Mouse (Mus musculus): ENCODE results near the gene Zfp341.

Zfp341 gene

DNA sequence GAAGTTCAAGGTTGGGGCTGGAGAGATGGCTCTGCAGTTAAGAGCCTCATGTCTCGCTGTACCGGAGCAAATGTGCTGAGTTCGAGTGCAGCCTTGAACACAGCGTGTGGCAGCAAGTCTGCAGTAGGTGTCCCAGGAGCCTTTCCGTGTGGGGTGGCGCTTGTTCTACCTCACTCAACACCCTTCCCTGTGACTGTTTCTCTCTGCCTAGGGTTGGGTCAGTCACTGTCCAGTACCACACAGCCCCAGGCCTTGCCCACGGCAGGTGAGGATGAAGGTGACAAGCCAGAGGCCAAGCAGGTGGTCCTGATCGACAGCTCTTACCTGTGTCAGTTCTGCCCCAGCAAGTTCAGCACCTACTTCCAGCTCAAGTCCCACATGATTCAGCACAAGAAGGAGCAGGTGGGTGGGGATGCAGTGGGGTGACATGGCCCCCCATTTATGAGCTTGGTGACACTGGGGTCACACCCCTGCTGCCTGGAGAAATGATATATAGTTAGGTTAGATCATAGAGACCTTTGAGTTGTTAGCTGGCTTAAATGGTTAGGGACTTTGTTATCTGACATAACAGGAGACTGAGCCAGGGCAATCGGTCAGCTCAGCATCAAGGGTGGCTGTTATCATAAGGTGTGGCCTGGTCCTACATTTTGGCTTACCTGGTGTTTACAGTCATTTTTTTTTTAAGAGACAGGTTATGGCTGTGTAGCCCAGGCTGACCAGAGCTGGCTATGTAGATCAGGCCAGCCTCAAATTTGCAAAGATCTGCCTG, 21.0 kb downstream of the Zfp341 start:
- no peak for DNase-seq (ENCODE audit: low read depth, low spot score)

DNA sequence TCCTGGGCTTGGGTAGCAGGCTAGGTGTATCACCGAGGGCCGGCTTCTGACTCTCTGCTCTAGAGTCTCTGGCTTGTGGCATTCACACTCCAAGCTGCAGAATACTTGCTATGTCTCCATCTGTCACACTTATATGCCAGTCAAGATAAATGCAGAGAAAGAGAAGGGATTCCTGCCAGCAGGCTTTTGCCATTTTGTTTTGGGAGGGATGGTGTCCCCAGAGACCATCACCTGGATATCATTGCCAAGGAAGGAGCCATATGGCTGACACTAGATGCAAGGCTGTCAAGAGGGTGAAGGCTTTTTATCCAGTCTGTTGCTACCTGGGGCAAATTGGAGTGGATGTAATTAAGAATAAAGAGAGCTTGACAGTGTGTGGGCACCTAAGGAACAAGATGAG, 22.7 kb downstream of the Zfp341 start:
- DNase-seq (ENCODE audit: low read depth, low spot score), result no peak

DNA sequence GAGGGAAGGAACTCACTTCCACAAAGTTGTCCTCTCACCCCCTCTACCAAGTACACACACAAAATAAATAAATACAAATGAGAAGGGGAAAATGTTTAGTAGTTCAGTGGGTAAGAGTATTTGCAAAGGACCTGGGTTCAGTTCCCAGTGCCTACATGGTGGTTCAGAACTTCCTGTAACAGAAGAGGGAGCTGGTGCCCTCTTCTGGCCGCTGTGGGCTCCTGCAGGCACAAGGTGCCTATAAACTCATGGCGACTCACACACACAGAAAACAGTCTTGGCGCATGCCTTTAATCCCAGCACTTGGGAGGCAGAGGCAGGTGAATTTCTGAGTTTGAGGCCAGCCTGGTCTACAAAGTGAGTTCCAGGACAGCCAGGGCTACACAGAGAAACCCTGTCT, 25.4 kb downstream of the Zfp341 start:
- no peak for DNase-seq (ENCODE audit: low read depth, low spot score)

DNA sequence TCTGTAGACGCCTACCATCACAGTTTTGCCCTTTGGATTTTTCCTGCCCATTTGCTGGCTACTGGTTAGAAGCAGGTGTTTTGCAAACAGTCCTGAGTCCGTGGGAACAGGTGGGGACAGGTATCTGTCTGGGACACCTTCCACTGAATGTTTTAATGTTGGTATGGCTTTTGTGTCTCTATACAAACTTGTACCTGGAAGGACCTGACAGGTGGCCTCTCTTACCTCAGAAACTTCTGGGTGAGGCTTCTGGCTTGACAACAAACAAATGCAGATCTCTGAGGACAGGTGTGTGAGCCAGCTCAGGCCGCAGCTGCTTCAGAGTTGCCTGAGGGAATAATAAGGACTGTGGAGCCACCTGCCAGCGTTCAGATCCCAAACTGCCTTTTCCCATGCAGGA, 26.0 kb downstream of the Zfp341 start:
- DNase-seq (ENCODE audit: low read depth, low spot score), result no peak

DNA sequence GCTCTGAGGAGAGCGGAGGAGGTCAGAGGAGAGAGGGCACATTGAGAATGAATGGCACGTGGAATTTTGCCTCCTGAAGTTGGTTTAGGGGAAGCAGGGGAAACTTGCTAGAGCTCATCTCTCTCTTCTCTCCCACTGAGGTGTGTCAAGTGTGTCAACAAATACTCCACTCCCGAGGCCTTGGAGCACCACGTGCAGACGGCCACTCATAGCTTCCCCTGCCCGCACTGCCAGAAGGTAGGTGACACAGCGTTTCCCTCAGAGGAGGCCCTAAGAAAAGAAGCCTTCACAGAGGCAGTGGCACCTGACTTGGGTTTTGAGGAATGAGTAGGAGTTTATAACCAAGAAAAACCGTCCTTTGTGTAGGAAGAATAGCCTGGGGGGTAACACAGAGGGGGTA, 28.1 kb downstream of the Zfp341 start:
- no peak for DNase-seq (ENCODE audit: low read depth, low spot score)

DNA sequence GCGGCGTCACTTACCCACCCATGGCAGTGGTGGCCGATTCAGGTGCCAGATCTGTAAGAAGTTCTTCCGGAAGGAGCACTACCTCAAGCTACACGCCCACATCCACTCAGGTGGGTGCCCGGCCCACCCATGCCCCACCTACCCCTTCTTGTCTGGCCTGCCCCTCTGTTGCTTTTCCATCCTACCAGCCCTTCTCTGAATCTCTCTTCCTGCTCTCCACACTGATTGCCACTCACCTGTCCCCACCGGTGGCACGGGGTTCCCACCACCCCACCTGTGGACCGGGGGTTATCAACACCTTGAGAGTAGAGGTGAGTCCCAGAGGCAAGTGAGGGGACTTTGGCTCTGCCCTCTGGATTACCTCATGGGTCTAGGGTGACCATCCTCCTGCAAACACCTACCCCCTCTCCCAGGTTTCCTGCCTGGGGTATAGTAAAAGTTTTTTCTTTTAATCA, 28.9 kb downstream of the Zfp341 start:
- DNase-seq (ENCODE audit: low read depth, low spot score), result no peak

DNA sequence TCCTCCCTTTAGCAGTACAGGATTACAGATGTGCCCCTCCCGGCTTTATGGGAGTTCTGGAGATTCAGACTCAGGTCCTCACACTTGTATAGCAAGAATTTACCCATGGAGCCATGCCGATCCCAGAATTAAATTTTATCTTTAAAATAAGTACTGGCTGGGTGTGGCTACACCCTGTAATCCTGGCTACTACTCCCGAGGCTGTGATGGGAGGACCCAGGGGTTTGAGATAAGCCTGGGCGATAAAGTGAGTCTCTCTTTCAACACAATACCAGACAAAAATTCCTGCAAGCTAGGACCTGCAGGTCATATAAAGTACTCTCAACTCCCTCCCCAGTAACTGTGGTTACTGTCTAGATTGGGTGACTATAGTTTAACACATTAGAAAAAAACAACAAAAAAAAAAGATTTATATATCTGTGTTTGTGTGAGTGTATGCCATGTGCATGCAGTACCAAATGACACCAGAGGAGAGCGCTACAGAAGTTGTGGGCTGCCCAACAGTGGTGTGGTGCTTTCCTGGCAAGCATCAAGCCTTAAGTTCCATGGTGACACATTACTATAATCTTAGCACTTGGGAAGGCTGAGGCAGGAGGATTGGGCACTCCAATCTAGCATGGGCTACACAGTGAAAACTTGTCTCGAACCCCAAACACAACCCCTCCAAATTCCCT, 29.8 kb downstream of the Zfp341 start:
- no peak for DNase-seq (ENCODE audit: low read depth, low spot score)

DNA sequence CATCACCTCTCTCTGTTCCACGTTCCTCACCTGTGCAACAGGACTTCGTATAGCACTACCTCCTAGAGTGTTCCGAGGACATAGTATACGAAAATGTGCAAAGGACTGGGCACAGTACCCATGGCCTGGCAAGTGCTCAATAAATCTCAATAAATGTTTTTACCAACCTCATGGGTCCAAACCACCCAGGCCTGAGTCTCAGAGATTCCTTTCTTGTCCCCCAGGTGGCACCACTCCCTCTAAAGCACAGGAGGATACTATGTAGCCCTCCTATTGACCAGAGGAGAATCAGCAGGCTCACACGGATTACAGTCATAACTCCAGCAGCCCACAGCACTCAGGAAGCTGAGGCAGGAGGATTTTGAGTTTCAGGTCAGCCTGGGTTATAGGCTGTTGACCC, 33.5 kb downstream of the Zfp341 start:
- no peak for DNase-seq (ENCODE audit: low read depth, low spot score)

DNA sequence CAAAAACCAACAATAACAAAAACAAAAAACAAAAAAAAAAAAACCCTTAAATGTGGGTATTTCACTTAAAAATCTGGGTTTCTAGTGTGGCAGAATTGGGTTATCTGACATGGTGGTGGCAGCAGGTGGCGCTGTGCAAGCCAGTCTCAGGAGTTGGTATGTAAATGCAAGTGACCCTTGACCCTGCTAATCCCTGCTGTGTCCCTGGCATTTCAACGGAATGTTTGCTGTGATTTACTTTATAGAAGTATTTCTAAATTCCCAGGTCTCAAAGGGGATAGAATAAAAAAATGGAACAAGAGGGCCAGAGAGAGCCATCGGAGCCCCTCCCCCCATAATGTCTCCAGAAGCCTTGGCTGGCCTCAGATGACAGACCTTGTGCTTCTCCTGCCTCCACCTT, 35.0 kb downstream of the Zfp341 start:
- DNase-seq (ENCODE audit: low read depth, low spot score), result no peak

DNA sequence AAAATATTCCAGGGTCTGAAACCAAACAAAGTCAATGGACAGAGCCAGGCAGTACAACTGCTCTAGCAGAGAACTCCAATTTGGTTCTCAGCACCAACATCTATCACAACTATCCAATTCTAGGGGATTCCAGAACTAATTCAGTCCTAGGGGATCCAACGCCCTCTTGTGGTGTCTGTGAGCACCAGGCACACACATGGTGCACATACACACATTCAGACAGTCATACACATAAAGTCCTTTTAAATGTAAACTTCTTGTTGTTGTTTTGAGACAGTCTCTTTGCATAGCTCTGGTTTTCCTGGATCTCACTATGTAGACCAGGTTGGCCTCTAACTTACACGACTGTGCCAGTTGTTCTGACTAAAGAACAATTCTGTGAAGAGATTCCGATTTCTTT, 37.3 kb downstream of the Zfp341 start:
- no peak for DNase-seq (ENCODE audit: low read depth, low spot score)

DNA sequence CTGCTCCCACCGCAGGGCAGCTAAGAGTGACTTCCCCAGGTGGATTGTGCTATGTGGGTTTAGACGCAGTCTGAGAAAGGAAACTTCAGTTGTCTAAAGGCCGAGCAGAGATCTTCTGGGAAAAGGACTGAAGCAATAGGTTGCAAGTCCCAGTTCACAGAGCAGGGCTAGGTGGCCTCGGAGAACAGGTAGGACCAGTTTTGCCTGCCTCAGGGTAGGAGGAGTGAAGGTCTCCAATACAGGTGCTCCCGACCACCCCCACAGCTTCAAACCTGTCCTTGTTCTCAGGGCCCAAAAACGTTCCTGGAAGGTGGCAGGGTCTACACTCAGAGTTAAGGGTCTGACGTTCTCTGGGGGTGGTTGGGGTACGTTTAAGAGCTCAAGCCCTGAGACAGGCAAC, 38.3 kb downstream of the Zfp341 start, which contains the start of gene Chmp4b:
Gene Chmp4b (plus strand): TSS at position 343 of the 400 bp plus-strand sequence.
- no peak for DNase-seq (ENCODE audit: low read depth, low spot score)

DNA sequence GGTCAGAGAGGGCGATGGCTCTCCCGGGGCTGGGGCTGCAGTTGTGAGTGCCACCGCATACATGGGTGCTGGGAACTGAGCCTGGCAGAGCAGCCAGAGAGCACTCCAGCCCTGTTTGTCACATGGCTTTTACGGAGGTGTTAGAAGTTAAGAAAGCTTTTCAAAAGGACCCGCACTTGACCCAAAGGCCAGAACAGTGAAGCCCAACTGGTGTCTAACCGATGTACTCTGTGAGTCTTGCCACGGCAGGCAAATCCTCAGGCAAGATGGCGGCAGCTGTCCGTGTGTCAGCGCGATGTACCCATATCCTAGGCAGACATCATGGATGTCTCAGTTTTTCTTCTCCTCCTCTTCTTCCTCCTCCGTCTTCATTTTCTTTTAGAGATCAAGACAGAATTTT, 41.9 kb downstream of the Zfp341 start:
- DNase-seq (ENCODE audit: low read depth, low spot score), result no peak

DNA sequence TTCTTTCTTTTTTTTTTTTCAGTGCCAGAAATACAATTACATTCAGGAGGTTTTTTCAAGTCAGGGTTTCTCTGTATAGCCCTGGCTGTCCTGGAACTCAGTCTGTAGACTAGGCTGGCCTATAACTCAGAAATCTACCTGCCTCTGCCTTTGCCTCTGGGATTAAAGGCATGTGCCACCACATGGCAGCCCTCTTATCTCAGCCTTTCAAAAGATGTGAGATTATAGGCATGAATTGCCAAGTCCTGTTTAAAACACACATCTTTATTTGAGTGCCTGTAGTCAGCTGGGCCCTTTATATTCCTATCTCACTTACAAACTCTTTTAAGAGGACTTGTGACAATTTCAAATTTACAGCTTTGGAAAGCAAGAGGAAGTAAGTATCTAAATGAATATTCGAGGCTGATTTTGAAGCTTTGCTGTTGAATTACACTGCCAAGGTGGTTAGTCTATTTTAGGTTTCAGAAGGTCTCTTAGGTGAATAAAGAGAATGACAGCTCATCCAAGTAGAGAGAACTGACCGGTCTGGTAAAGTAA, 42.8 kb downstream of the Zfp341 start:
- DNase-seq (ENCODE audit: low read depth, low spot score), result no peak

DNA sequence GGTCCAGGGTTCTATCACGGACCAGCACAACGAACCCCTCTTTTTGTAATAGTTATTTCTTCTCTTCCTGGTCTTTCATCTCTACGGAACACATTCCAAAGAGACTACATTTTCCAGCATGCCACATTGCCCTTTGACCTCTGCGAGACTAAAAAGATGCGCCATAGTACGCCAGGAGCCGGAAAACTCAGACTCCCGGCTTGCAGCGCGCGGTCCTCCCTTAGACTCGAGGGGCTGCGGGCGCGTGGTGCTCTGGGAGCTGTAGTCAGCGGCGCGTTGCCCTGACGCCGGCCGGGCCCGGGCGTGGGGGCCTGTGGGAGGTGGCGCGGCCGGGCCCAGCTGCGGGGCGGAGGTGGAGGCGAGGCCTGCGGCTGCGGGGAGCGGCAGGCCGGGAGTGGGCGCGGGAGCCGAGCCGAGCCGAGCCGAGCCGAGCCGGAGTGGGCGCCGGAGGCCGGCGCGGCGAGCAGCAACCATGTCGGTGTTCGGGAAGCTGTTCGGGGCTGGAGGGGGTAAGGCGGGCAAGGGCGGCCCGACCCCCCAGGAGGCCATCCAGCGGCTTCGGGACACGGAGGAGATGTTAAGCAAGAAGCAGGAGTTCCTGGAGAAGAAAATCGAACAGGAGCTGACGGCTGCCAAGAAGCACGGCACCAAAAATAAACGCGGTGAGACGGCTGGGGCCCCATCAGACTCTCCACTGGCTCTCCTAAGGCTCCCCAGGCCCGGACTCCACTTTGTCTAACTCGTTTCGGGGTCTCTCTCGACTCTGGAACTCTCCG, 43.8 kb downstream of the Zfp341 start:
- DNase-seq (ENCODE audit: low read depth, low spot score), result peak; percentile 97

DNA sequence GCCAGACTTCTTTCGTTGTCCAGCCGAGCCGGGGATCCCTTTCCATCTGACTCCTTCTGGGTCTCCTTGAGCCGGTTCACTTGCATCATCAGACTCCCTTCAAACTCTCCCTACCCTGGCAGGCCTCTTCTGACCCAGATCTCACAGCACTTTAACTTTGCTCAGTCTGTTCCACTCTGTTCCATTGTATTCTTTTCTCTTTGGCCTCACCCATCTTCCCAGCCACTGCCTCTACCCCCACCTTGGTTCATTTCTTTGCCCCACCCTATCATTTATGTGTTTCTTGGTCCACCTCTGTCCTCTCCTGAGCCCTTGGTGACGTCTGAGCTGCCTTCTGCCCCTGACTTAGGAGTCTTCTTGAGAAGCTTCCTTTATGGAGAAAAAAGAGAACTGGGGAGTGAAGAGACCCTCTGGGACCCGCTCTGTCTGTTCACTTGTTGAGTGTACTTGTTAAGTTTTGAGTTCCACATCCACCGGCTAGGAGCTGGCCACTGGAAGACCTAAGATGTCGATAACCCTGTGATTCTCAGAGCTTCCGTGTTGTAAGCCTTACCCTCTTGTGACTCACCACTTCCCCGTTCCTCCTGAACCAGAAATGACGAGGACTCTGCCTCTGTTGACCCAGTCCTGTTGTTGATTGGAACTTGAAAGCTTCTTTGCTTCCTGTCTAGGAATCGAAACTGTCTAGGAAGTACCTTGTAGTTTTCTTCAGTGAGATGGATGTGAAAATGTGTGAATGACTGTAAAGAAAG, 44.6 kb downstream of the Zfp341 start:
- no peak for DNase-seq (ENCODE audit: low read depth, low spot score)

DNA sequence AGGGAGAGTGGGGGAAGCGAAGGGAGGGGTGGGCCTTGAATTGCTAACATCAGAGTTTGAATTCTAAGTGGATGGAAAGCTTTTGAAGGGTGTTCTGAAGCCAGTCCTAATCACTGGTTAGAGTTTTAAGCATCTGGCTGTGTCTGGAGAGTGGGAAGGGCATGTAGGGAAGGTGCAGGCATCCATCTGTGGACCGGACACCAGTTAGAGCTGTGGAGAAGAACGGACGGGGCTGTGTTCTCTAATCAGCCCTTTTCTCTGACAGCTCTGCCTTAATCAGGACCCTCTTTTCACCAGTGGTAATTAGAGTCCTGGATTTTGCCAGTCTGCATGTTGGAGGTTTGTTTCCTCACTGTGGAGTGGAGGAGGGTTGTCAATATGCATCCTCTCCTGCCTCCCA, 46.0 kb downstream of the Zfp341 start:
- DNase-seq (ENCODE audit: low read depth, low spot score), result no peak

DNA sequence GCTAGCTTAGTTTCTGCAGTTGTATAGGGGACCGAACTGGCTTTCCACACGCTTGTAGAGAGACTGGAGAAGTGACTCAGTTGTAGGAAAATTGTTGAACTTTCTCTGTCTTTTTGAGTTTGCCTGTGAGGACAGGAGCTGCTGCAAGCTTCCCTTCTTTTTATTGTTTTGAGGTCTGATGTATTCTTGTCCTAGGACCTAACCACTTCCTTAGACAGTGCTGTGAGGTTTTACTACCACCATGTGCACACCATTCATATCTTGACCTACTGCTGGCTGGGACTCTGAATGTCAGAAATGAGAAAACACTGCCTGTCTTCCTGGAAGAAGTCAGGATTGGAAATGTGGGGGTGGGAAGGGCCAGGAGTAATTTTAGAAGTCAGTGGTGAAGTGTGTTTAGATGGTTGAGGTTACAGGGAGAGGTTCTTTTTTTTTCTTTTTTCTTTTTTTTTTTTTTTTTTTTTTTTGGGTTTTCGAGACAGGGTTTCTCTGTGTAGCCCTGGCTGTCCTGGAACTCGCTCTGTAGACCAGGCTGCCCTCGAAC, 46.5 kb downstream of the Zfp341 start:
- no peak for DNase-seq (ENCODE audit: low read depth, low spot score)

DNA sequence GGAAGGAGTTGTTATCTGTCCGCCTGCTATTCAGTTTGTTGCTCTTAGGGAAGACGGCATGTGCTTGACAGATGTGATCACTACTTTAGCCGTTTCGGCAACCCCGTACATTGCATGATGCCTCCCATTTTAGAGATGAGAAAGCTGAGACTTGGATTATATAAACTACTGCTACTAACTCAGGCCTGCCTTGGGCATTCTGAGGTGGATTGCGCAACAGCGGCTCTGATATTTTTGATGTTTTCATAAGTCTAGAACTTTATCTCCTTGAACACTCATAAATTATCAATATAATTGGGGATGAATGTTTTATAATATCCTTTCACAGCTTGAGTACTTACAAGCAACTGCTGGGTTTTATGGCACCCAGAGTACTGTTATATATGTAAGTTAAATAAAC, 55.6 kb downstream of the Zfp341 start:
- DNase-seq (ENCODE audit: low read depth, low spot score), result no peak

DNA sequence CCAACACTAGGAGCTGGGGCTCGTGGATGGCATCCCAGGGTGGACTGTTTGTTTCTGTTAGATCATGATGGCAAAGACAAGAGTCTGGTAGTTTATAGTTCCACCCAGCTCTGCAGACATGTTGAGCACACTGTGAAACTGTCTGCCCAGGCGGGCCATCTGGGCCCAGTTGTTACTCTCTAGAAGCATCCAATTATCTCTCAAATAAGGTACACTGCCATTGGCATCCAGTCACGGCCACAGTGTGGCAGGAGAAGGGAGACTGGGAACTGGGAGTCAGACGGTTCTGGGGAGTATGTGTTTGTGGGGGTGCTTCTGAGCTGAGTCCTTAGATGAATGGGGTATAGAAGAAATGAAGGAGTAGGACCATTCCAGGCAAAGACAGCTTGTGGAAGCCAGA, 57.0 kb downstream of the Zfp341 start:
- no peak for DNase-seq (ENCODE audit: low read depth, low spot score)

DNA sequence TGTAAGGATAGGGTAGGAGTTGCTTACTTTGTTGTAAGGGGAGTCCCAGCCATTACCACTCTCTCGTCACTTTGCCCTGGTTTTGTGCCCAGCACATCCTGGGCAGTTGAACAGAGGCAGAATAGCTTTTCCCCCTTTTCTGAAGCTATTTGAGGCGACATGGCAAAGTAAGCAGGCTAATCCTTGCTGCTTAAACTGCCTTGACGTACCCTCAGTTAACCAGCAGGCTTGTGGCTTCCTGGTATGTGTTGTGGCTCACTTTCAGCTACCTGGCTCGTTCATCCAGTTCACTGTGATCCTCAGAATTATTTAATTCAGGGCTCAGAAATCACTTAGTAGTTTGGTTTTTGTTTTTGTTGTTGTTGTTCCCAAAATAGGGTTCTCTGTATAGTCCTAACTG, 57.6 kb downstream of the Zfp341 start:
- DNase-seq (ENCODE audit: low read depth, low spot score), result no peak

DNA sequence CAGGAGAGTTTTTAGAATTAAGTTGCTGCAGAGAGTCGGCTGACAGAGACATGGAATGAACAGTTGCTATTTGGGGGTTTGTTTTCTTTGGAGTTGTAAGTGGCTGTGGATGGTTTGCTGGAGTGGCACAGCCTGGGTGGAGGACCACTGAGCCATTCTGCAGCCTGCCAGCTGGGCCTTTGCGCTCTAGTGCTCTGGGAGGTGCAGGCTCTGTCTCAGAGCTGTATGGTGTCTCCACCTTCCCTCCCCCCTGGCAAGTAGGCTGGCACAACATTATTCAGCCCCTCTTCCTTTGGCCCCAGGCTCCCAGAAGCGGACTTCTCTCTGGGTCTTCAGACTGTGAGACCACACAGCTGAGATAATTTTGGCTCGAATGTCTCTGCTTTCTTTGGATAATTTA, 60.9 kb downstream of the Zfp341 start:
- DNase-seq (ENCODE audit: low read depth, low spot score), result no peak
